Mouse (Mus musculus): ENCODE measurements around the gene Stard7. TPM values are rescaled to one million over a fixed set of nuclear protein-coding genes. Genes with fewer than 3 reads are reported as not detected.

Stard7 gene
- total RNA-seq, 2 experiments from 2014 or later: 89.2 to 110 TPM

DNA sequence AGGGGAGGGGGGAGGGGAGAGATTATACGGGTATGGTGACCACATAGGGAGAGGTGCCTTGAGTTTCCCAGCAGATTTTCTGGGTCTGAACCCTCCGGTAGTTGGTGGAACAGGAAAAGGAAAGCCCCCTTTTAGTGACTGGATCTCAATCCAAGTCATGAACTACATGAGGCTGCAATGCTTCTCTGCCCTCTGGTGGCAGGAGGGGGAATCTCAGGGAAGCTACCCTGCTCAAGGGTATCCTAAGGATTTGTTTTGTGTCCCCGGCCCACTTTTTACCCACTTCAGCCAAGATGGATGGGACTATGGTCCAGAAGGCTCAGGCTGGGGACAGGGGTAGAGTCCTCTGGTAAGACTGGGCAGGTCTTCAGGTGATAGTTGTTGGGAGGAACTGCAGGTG, 71.1 kb downstream of the Stard7 start:
- DNase-seq: peak; percentile 32 to 40

DNA sequence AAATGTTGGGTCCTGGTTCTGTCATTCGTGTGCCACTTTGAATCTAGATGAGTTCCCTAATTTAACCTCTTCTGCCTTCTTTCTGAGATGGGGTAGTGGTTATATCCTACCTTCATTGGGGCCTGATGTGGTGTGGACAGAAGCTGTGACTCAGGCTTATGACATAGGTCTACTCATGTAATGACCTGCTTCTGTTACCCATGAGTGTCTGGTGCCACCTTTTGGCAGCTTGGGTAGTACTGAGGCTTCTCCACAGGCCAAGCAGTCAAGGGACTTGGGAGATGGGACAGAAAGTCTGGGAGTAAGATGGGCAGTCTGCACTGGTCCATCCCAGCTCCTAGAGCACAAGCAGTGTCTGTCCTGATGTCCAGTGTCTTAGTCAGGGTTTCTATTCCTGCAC, 76.3 kb downstream of the Stard7 start:
- DNase-seq: no peak
- intact Hi-C loops (cut with DNase I): no loop called here

More for the DNA sequence above, 71.1 kb downstream of the Stard7 start:
- intact Hi-C loops (cut with DNase I): loop anchor here (5.0 kb wide), 3 partner anchors 34 to 174 kb away; partner anchors contain the start of genes Ciao1 and Tmem127

DNA sequence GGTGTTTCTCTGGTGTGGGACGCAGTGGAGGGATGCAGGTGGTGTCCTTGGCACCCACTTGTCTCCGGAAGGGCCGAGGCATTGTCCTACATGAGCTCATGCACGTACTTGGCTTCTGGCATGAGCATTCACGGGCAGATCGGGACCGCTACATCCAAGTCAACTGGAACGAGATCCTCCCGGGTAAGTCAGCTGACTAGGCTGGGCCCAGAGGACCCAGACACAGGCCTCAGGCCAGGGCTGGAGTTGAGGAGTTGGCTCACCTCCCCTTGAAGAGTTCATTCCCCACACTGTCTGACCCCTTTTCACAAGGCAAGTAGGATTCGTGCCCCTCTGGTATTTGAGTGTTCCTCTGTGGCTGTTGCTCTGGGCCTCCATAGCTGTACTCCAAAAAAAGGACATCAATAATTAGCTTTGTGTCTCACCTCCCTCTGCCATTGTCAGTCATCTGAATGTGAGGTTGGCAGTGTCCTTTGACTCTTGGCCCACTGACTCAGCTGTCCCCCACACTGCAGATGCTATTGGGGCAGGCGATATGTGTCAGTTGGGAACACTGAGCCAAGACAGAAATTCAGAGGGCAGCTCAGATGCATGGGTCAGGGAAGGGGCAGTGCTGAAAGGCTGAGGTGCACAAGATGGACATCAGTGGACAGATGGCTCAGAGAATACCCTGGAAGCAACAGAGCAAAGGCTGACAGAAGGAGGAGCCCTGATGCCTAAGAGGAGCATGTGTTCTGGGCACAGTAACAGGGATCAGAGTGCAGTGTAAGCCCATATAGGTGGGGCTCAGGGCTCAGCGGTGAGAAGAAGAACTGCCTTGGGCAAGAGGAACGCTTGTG, 77.3 kb downstream of the Stard7 start:
- no peak for DNase-seq
- intact Hi-C loops (cut with DNase I): no loop called here

Other genes starting within 250 kb of the Stard7 start
- gene Blvra, start 199.6 kb upstream of the Stard7 start, total RNA-seq (2021): 10 to 100 TPM; 11.6 to 11.7 TPM
- gene Ncaph, start 136.3 kb upstream of the Stard7 start, total RNA-seq (2021): 1 to 10 TPM; 1.5 to 1.8 TPM
- gene Itpripl1, start 126.8 kb upstream of the Stard7 start, total RNA-seq (2021): 1 to 10 TPM; 5.2 TPM
- gene 1810024B03Rik, start 61.9 kb upstream of the Stard7 start, total RNA-seq (2021): under 1 TPM; 0.46 to 0.89 TPM
- 10 to 100 TPM; 33.0 to 39.4 TPM for gene Snrnp200, start 61.8 kb upstream of the Stard7 start, total RNA-seq (2021)
- 10 to 100 TPM; 48.6 to 51.0 TPM for gene Ciao1, start 22.4 kb upstream of the Stard7 start, total RNA-seq (2021)
- gene Tmem127, start 22.3 kb upstream of the Stard7 start, total RNA-seq (2021): 10 to 100 TPM; 21.0 TPM
- 1 to 10 TPM in 1 of 2 experiments, under 1 TPM in 1; 0.72 to 1.3 TPM for gene Dusp2, start 65.9 kb downstream of the Stard7 start, total RNA-seq (2021)
- not detected for gene Astl, start 68.4 kb downstream of the Stard7 start, total RNA-seq (2021)
- gene Adra2b, start 93.0 kb downstream of the Stard7 start, total RNA-seq (2021): under 1 TPM; 0.48 to 0.86 TPM
- gene Gpat2, start 155.0 kb downstream of the Stard7 start, total RNA-seq (2021): not detected
- gene Fahd2a, start 174.3 kb downstream of the Stard7 start, total RNA-seq (2021): 10 to 100 TPM; 22.0 to 22.7 TPM